Mouse (Mus musculus) left cerebral cortex, postnatal 14 days (tissue): ENCODE measurements around the gene Mlc1. TPM values are rescaled to one million over a fixed set of nuclear protein-coding genes. Genes with fewer than 3 reads are reported as not detected.
A peak's percentile ranks its signal among the peaks of the same experiment; 100 is the strongest.

Experiments
- DNase-seq, 2 experiments: peaks; one replicate each; pipeline ENCODE4 v3.0.0; 2021 to 2022; ENCODE audit warnings: low spot score in 2 of 2, mixed read lengths in 1 of 2
- intact Hi-C: fragments of 180-260 bp; cut with DNase I; formaldehyde crosslinking; loops from one replicate; pipeline ENCODE4 v1.15.1; 2025
- total RNA-seq, 2 experiments: library from RNA; stranded (reverse); gene quantifications; 2 replicates each; pipeline ENCODE4 v1.2.3; 2021

Gene Mlc1
- total RNA-seq, 2 experiments from 2014 or later: 100 to 105 TPM

DNA sequence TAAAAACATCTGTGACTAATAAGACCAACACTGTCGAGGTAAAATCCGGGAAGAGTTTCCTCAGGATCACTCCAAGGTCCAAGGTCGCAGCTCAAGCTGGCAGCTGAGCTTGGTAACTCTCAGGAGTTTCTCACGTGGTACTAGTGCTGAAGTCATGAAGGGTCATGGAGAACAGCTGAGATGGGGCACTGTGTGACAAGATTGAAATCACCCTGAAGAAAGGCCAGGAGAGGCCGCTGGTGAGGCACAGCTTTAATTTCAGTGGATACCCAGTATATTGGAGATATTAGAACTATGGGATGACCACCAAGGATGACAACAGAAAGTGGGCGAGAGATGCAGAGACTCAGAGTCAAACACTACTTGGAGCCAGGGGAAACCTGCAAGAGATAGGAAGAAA lies 32.0 kb downstream of the Mlc1 start:
- intact Hi-C loops: no loop called here
- DNase-seq: no peak

DNA sequence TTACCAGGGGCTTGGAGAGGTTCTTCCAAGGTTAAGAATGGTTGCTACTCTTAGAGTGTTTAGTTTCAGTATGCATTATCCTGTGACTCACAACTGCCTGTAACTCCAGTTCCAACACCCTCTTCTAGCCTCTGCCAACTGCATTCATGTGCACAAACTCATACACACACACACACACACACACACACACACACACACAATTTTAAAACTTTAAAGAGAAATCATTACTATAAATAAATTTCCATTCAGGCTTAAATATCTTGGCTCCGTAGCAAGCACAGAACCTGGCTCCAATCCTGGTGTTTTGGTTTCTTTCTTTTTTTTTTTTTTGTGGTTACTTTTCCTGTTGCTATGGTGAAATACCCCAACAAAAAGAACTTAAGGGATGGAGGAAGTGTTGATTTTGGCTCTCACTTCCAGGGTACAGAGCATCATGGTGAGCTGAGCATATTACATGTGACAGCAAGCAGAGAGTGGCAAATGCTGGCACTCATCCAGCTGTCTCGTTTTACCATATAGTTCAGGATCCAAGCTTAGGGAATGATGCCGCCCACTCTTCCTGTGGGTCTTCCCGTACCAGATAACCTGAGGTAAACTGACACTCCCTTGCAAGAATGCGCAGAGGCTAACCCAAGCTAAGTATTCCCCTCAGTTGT lies 34.8 kb downstream of the Mlc1 start:
- intact Hi-C loops: no loop called here
- DNase-seq: peak; percentile 32 to 65

DNA sequence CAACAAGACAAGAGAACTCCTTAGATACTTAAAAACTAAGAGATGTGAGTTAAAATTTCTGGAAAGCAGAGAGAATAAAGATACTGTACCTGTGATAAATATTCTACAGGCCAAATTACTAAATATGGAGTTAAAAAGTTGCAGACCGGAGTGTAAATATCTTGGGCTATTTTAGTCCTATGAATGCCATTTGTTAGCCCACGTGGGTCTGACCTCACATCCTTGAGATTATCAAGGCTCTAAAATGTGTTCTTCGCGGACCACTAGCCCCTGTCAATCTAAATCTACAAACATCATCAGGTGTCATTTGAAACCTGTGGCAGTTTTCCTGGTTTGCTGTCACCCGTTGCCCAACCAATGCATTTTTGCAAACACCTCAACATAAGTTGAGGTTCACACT lies 36.0 kb downstream of the Mlc1 start:
- intact Hi-C loops: no loop called here
- DNase-seq: no peak

DNA sequence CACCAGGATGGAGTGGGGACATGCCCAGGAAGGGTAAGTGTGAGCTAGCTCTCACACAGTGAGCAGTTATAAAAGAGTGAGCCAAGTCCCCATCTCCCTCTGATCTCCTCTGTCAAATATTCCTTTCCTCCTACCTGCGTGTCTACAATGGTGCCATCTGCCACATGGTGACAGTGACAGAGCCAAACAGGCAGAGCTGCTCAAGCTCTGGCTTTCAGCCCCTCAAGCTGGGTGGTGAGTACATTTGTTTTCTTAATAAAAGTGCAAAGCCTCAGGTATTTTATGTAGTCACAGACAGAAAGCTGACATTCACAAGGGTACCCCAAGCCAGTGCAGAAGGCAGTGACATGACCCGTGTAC lies 41.5 kb downstream of the Mlc1 start:
- DNase-seq: no peak
- intact Hi-C loops: no loop called here

DNA sequence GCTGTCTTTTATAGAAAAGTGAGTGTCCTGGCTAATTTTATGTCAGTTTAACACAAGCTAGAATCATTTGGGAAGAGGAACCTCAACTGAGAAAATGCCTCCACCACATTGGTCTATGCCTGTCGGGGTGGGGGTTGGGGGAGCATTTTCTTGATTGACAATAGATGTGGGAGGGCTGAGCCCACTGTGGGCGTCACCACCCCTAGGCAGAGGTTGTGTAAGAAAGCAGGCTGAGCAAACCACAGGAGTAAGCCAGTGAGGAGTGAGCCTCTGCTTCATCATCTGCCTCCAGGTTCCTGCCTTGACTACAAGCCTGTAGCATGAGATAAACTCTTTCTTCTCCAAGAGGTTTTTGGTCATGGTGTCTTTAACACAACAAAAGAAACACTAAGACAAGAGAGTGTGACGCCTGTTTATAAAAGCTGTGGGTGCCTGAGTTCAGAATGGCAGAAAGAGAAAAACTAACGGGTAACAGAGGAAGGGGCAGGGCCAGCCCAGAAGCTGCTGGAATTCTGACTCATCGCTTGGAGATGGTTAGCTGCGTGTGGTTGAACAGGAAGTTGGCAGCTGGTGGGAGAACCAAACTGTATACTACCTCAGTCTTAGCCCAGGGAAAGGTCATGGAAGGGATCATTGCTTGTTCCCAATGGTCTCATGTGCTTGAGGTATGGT lies 42.1 kb downstream of the Mlc1 start:
- intact Hi-C loops: no loop called here
- DNase-seq: no peak

DNA sequence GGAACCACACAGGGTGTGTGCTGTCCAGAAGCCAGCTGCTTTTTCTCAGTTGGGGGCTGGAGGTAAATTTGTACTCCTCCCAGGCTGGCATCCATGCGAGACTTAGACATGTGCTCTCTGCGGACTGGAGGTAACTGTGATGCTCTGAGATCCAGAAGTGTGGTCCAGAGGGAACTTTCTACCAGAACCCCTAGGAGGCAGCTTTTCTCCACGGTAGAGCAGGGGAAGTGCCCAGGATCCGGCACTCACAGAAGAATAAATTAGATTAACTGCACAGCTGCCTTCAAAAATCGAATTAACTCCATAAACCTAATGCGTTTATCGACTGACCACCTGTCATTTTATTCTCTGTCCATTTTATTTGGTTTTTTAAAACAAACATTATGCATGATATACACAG lies 44.7 kb downstream of the Mlc1 start:
- intact Hi-C loops: loop anchor here (5.0 kb wide), 1 partner anchor 153 kb away; the partner anchor contains the start of gene Selenoo
- DNase-seq: peak; percentile 37 to 38

DNA sequence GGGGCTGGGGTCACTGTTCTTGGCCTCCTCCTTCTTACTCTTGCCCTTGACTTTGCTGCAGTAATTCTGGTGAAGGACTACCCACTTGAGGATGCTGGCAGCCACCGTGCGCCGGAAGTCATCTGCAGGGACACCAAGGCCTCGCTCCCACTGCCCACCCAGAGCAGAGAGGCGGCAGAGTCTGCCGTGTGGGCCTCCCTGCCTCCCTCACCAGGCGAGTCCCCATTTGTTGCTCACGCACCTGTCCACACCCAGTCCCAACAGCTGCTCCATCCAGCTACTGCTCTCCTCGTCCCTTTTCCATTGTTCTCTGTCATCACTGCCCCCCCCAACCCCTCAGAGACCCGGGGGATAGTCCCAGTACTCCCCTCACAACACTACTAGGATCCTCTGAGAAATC lies 46.1 kb downstream of the Mlc1 start:
- intact Hi-C loops: loop anchor here (5.0 kb wide), 1 partner anchor 155 kb away; the partner anchor contains the start of gene Selenoo

DNA sequence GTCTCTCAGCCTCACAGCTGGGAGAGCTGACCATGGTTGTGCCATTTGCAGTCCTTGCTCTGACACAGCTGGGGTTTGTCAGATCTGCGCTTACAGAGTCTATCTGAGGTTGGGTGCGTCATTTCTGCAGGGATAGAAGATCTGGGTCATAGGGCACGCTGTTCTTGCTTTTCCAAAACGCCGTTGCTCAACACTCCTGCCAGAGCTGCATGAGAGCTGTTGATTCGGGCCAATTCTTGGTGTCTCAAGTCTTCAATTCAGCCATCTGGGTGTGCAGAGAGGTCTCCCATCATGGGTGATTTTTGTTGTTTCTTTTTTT lies 56.9 kb downstream of the Mlc1 start:
- intact Hi-C loops: loop anchor here (1.0 kb wide), 1 partner anchor 94 kb away; no protein-coding TSS in a partner anchor
- no peak for DNase-seq

More for the DNA sequence above, 46.1 kb downstream of the Mlc1 start:
- no peak for DNase-seq

DNA sequence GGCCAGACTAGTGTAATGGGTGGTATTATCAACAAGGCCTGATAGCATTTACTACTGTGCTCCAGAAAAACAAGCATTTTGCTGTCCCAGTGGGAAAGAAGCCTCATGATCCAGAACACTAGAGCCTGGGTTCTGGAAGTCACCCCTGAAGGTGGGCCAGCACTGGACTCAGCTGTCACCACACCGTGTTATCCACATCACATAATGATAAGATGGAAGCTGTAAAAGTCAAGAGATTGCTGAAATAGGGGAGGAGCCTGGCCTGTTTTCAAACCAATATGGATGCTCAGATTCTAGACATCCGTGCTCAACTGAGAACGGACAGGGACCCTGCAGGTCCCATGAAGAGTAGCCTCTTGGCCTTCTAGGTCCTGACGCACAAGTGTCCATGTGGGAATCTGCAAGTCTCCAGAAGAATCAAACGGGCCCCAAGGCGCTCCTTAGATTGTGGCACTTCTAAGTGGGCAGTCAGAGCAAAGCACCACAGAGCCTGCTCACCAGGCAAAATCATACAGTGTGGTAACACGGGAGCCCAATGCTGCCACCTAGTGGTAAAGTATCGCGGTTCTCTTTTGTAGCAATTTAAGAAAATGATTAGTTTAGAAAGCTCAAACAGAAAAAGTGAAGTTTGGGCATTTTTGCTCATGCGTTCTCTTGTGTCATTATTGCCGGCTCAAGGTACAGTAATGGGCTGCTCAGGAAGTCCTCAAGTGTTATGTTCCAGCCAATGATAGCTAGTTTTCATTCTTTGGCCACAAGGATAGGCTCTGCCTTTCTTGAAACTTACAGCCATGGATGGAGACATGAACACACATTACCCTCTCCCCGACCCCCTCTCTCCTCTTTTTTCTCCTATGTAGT lies 57.4 kb downstream of the Mlc1 start:
- intact Hi-C loops: loop anchor here (1.0 kb wide), 1 partner anchor 93 kb away; no protein-coding TSS in a partner anchor
- DNase-seq: peak; percentile 90 to 91

DNA sequence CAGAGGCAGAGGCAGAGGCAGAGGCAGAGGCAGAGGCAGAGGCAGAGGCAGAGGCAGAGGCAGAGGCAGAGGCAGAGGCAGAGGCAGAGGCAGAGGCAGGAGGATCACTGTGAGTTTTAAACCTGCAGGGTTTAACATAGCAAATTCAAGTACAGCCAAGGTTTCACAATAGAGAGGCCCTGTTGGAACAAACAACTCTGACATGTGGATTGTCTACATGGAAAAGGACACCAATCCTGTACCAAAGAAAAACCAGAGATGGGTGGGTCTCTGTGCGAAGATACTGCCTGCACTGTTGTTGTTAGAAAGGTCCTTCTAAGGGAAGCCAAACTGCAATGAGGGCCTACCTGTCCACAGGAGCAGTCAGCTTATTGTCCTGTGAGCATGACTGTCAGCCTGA lies 58.7 kb downstream of the Mlc1 start:
- intact Hi-C loops: no loop called here
- no peak for DNase-seq

DNA sequence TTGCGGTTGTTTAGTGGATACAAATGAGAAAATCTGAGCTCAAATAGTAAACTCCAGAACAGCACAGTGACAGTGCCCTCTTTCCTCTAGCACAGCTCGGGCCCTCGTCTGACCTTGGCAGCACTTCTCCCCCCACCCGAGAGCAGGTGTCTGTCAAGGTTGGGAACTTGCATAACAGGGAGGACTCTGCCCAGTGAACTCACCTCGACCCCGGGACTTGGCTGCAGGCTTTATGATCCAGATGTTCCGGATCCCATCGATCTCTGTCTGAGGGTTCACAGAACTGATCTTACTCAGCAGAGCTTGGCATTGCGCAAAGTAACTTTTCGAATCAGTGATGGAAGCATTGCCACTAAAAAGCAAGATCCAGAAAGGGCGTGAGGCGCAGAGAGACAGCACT lies 59.5 kb downstream of the Mlc1 start:
- DNase-seq: no peak
- intact Hi-C loops: no loop called here

DNA sequence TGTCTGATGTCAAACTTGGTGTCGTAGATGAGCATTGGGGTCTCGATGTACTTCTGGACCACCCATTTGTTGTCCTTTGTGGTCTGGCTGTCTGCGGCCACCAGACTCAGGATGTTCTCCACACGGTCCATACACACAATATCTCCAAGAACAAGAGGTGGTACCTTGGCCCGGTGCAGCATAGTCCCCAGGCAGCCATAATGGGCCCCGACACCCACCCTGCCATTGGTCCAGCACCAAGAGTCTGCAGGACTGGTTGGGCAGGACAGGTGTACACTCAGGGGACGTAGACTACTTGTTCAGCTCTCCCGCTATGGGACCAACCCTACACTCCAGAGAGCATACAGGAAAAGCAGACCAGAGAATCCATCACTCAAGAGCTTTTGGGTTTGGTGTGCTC lies 61.7 kb downstream of the Mlc1 start:
- intact Hi-C loops: no loop called here
- no peak for DNase-seq

DNA sequence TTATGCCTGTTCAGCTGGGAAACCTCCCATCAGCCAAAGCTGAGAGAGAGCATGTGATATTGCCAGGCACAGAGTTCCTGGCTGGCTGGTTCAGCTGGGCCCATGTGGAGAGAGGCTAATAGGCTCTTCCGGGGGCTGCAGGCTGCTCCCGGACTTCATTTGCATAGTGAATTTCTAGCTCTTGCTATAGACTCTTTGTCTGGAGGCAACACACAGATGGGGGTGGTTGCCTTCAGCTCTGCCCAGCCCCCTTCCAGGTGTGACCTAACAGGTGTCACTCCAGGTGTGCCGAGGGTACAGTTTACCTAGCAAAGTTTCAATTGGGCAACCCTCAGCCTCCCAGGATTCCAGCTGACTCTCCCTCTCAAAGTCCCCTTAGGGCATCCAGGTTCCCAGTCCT lies 62.4 kb downstream of the Mlc1 start:
- intact Hi-C loops: no loop called here
- DNase-seq: no peak

DNA sequence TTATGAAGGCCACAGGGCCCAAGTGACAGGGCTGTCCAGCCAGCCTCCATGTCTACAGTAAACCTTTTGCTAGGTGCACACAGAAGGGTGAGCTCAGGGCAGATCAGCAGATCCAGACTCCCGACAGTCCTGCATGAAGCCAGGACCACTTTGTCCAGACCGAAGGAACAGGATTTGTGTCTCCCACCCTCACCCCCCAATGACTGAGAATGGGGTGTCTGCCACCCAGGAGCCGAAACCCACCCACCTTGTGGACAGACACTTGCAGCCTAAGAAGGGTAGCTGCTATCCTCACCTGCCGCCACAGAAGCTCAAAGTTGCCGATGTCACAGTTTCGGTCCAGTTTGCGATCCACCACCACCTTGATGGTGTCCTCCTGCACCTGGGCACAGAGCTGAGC lies 63.8 kb downstream of the Mlc1 start:
- intact Hi-C loops: no loop called here
- no peak for DNase-seq

DNA sequence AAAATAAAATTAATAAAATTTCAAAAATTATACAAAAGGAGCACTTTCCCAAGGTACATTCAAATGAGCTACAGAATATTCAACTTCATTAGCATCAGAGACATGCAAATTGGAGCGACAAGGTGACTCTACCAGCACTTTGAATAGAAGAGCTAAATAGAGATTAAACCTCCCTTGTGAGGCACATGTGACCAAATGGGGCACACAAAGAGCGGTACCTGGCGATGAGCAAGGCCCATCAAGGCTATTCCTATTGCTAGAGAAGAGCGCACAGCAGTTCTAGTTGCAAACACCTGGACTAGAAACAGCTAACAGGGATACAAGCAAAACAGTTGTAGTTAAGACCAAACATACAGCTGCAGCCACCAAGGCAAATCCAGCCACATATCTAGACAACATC lies 72.5 kb downstream of the Mlc1 start:
- no peak for DNase-seq
- intact Hi-C loops: no loop called here

Other genes starting within 250 kb of the Mlc1 start
- 10 to 100 TPM; 47.6 to 48.6 TPM for gene Brd1, start 244.8 kb downstream of the Mlc1 start, total RNA-seq
- gene Zbed4, start 227.3 kb downstream of the Mlc1 start, total RNA-seq: 10 to 100 TPM; 10.6 to 12.3 TPM
- gene Alg12, start 159.7 kb downstream of the Mlc1 start, total RNA-seq: 10 to 100 TPM; 10.3 to 12.3 TPM
- gene Creld2, start 159.4 kb downstream of the Mlc1 start, total RNA-seq: 10 to 100 TPM; 18.9 to 21.4 TPM
- gene Pim3, start 116.8 kb downstream of the Mlc1 start, total RNA-seq: 10 to 100 TPM; 37.3 to 40.4 TPM
- 1 to 10 TPM in 1 of 2 experiments, under 1 TPM in 1; 0.81 to 1.7 TPM for gene Ttll8, start 24.6 kb downstream of the Mlc1 start, total RNA-seq
- not detected for gene Mov10l1, start 3.9 kb upstream of the Mlc1 start, total RNA-seq
- 100 to 1,000 TPM; 101 to 120 TPM for gene Panx2, start 80.7 kb upstream of the Mlc1 start, total RNA-seq
- gene Trabd, start 96.1 kb upstream of the Mlc1 start, total RNA-seq: 10 to 100 TPM; 14.0 to 15.9 TPM
- gene Selenoo, start 110.1 kb upstream of the Mlc1 start, total RNA-seq: 10 to 100 TPM; 18.8 to 20.5 TPM
- 10 to 100 TPM; 27.6 to 32.6 TPM for gene Tubgcp6, start 144.1 kb upstream of the Mlc1 start, total RNA-seq
- 10 to 100 TPM; 12.3 to 13.3 TPM for gene Hdac10, start 149.7 kb upstream of the Mlc1 start, total RNA-seq
- gene Mapk12, start 161.7 kb upstream of the Mlc1 start, total RNA-seq: 1 to 10 TPM; 6.7 to 8.2 TPM
- gene Mapk11, start 170.6 kb upstream of the Mlc1 start, total RNA-seq: 10 to 100 TPM; 35.2 to 39.7 TPM
- 10 to 100 TPM; 50.7 to 52.0 TPM for gene Plxnb2, start 201.8 kb upstream of the Mlc1 start, total RNA-seq
- 10 to 100 TPM; 41.3 to 42.7 TPM for gene Dennd6b, start 217.5 kb upstream of the Mlc1 start, total RNA-seq
- 100 to 1,000 TPM; 154 to 159 TPM for gene Ppp6r2, start 232.5 kb upstream of the Mlc1 start, total RNA-seq